Mouse (Mus musculus) hindbrain, embryonic 14.5 days (tissue): ENCODE results near the gene Fam76b. TPM values are rescaled to one million over a fixed set of nuclear protein-coding genes. Genes with fewer than 3 reads are reported as not detected.

ENCODE experiments used
- ATAC-seq: fragments of 200-750 bp; cut with Nextera tagmentation; 2 replicates; pipeline ENCODE4 v1.8.0; 2017; ENCODE audit warnings: moderate number of reproducible peaks, mild to moderate bottlenecking, moderate TSS enrichment, moderate library complexity; ENCODE audit not compliant: low FRiP score
- DNase-seq: peaks from one replicate; pipeline ENCODE4 v3.0.0-alpha.2; 2015; ENCODE audit warnings: low spot score
- H3K27ac ChIP-seq: fragments of 300-500 bp; sonication (generic); 2 replicates; pipeline ENCODE4 v1.5.1; 2014; ENCODE audit warnings: mild to moderate bottlenecking, moderate library complexity
- H3K27me3 ChIP-seq: fragments of 300-500 bp; sonication (generic); 2 replicates; pipeline ENCODE4 v1.6.1; 2014; ENCODE audit warnings: mild to moderate bottlenecking, low read length, mixed read lengths; ENCODE audit not compliant: control insufficient read depth, insufficient read depth
- H3K36me3 ChIP-seq: fragments of 300-500 bp; sonication (generic); replicated peaks from 2 replicates; pipeline ENCODE4 v1.6.1; 2014; ENCODE audit not compliant: control insufficient read depth, insufficient read depth
- H3K4me1 ChIP-seq: fragments of 300-500 bp; sonication (generic); replicated peaks from 2 replicates; pipeline ENCODE4 v1.6.1; 2014; ENCODE audit warnings: antibody characterized with exemption, low read length, mixed read lengths; ENCODE audit not compliant: control insufficient read depth, insufficient read depth
- H3K4me2 ChIP-seq: fragments of 300-500 bp; sonication (generic); replicated peaks from 2 replicates; pipeline ENCODE4 v1.6.1; 2014; ENCODE audit warnings: mild to moderate bottlenecking, moderate library complexity
- H3K4me3 ChIP-seq: fragments of 300-500 bp; sonication (generic); replicated peaks from 2 replicates; pipeline ENCODE4 v1.5.1; 2014; ENCODE audit warnings: mild to moderate bottlenecking, low read length
- H3K9ac ChIP-seq: fragments of 300-500 bp; sonication (generic); 2 replicates; pipeline ENCODE4 v1.6.1; 2014
- H3K9me3 ChIP-seq: fragments of 300-500 bp; sonication (generic); 2 replicates; pipeline ENCODE4 v1.6.1; 2016; ENCODE audit warnings: low read length; ENCODE audit not compliant: control insufficient read depth
- WGBS: fragments of 180-500 bp; shearing (Covaris S2); extraction: QIAGEN DNeasy Blood & Tissue Kit; methylation state at CpG from one replicate; pipeline ENCODE4 v1.1.7; 2014; 5-methylcytosine and 5-hydroxymethylcytosine counted together
- polyA plus RNA-seq: library from polyadenylated mRNA; unstranded; fragments of >200 nt; fragmentation: Nextera tagmentation; extraction: Ambion mirVana; gene quantifications from 2 replicates; pipeline ENCODE4 v1.2.1, GENCODE M21; 2014

Gene Fam76b
- polyA plus RNA-seq, 1 experiment from 2014 or later = 22.1 TPM

DNA sequence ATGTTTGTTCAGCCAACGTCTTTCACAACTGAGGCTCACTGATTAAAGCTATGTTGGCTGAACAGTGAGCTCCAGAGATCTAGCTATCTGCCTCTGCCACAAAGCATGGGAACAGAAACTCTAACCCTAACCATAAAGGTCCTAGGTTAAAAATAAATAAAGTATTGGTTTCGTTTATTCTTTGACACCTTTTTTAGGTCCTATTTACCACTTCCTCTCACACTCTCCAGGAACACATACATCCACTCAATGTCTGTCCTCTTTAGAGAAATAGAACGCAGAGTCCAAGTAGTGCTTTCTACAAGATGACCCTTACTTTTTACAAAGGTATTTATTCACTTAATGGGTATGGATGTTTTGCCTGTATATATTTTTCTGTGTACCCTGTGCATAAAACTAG, 6.7 kb upstream of the Fam76b start:
- H3K9ac ChIP-seq = no peak overlapping the region
- WGBS = over 99% methylated on average over 3 of the region's 3 CpGs

DNA sequence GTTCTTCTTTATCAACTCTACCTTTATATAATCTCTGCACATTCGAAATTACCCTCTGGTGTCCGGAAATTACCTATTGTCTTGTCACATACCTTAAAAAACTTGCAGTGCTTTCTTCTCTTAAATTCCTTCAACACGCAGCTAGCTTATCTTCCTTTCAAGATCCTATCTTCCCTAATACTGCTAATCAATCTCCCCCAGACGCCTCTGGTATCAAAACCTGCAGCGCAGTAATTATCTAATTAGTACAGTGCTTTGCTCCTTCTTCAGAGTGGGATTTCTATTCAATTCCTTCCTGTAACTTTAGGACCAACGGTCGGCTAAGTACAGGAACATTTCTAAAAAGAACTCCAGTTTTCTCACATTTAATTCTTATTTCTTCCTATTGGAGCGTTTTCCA, 1.6 kb upstream of the Fam76b start:
- WGBS = 9% methylated on average over 8 of the region's 8 CpGs
- DNase-seq (no peak), ATAC-seq (no peak)
- Histone ChIP-seq H3K4me3 (peak overlapping the region; percentile 92), H3K4me2 (peak overlapping the region; percentile 56), H3K4me1 (peaks cover 32% of the 10 kb centered on the region), H3K27me3 (no peaks in the 10 kb centered on the region), H3K36me3 (peaks cover 11% of the 10 kb centered on the region), H3K9ac (peak overlapping the region; percentile 86), H3K27ac (peak overlapping the region; percentile 97), H3K9me3 (no peaks in the 10 kb centered on the region)

More for the DNA sequence above, 6.7 kb upstream of the Fam76b start:
- H3K27me3 ChIP-seq = no peaks in the 10 kb centered on the region
- H3K36me3 ChIP-seq = peaks cover 51% of the 10 kb centered on the region
- no peak overlapping the region for H3K27ac ChIP-seq
- H3K9me3 ChIP-seq = no peaks in the 10 kb centered on the region
- no peak for DNase-seq
- no peak for ATAC-seq
- H3K4me2 ChIP-seq = no peak overlapping the region
- no peak overlapping the region for H3K4me3 ChIP-seq
- peaks cover 19% of the 10 kb centered on the region for H3K4me1 ChIP-seq

DNA sequence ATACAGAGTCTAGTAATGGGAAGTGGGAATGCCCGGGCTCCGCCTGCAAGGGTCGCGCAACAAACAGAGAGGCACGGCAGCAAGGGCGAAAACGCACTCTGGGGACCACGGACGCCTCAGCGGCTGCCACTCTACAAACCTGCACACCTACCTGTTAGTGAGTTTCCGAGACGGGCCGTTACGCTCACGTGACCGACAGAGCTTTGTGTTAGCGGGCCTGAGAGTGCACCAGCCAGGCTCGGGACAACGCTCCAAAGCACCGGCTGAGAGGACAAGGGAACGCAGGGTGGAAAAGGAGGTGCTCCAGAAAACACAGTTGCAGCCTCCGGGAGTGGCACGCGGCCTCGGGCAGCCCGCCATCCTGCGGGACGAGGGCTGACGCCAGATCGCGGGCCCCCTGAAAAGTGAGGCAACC, 1.1 kb upstream of the Fam76b start:
- Histone ChIP-seq H3K4me3 (peak overlapping the region; percentile 92), H3K9ac (peak overlapping the region; percentile 86), H3K27ac (peak overlapping the region; percentile 97), H3K27me3 (no peaks in the 10 kb centered on the region), H3K4me1 (peaks cover 32% of the 10 kb centered on the region), H3K9me3 (no peaks in the 10 kb centered on the region), H3K4me2 (peak overlapping the region; percentile 56), H3K36me3 (peaks cover 11% of the 10 kb centered on the region)
- WGBS = under 1% methylated on average over 31 of the region's 31 CpGs
- DNase-seq = peak; percentile 60
- 0 out of 2 replicates have a peak, but pooled peaks have one; percentile 2 for ATAC-seq

DNA sequence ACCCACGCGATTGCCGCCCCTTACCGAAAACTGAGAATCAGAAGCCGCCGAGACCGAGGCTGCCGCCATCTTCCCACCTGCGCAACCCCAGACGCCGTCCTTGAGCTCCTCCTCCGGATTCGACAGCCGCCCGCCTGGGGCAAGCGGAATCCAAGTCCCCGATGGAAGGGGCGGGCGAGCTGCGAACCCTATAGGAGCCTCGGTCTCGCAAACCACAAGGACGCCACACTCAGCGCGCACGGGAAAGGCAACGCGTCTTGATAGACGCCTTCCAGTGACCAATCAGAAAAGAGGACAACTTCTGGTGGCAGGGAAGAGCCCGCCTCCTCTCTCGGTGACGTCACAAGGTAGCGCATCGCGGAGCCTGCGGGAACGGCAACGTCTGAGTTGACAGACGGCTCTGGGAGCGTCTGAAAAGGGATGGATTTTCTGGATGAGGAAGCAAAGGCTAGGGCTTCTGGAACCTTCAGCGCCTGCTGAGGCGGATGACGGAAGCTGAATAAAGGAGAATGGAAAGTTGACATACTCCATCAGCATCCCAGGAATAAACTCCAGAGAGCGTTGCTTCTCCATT, 597 bp upstream of the Fam76b start, which contains the start of gene Cep57:
Cep57 (minus strand) TSS at position 276 of the 574 bp plus-strand sequence.
- peaks cover 16% of the 10 kb centered on the region for H3K36me3 ChIP-seq
- WGBS = under 1% methylated on average over 41 of the region's 44 CpGs
- H3K27me3 ChIP-seq = no peaks in the 10 kb centered on the region
- H3K4me3 ChIP-seq = peak within 1 kb of the TSS; percentile 92
- H3K9me3 ChIP-seq = no peaks in the 10 kb centered on the region
- peak within 1 kb of the TSS; percentile 86 for H3K9ac ChIP-seq
- peaks cover 32% of the 10 kb centered on the region for H3K4me1 ChIP-seq
- peak; percentile 93 for ATAC-seq
- H3K27ac ChIP-seq = peak within 1 kb of the TSS; percentile 97
- peak; percentile 99 for DNase-seq
- peak within 1 kb of the TSS; percentile 90 for H3K4me2 ChIP-seq

DNA sequence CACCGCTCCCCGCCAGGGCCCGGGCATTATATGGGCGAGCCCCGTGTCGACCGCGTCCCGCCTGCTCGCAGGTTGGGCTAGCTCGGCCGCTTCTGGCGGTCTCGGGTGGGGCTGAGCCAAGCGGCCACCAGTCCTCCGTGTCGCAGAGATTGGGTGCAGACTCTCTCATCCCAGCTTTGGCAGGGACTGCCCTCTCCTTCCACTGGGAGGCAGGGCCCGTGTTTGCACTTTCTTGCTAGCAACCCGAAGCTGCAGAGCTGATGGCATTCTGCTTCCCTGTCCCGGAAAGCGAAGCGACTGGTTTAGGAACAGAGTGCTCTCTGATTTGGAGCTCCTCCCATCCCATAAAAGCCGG, 548 bp downstream of the Fam76b start:
- Histone ChIP-seq H3K27ac (peak overlapping the region; percentile 96), H3K36me3 (peaks cover 27% of the 10 kb centered on the region), H3K4me2 (peak overlapping the region; percentile 90), H3K9me3 (no peaks in the 10 kb centered on the region), H3K4me3 (peak overlapping the region; percentile 92), H3K27me3 (no peaks in the 10 kb centered on the region), H3K9ac (peak overlapping the region; percentile 84), H3K4me1 (peaks cover 32% of the 10 kb centered on the region)
- ATAC-seq (peak; percentile 22; the same call in 1 of the 2 replicates), DNase-seq (peak; percentile 55)
- under 1% methylated on average over 23 of the region's 23 CpGs for WGBS

DNA sequence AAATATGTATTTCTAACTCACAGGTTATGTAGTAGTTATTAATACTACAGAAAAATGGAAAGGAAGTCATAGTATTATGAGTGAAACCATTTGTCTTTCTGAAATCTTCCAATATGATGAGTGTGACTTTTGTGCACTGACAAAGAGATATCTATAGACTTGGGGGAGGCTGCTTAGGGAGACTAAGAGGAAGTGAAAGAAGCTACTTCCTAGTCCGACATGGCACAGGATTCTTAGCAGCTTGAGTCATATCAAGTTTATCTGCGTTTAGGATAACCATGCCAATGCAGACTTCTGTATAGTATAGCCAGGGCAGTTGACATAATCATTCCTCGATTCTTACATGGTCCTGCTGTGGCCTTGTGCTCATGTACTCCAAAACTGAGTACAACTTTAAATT, 7.7 kb downstream of the Fam76b start:
- WGBS = 93% methylated on average over 3 of the region's 3 CpGs
- Histone ChIP-seq H3K9me3 (no peaks in the 10 kb centered on the region), H3K27ac (no peak overlapping the region), H3K4me1 (0 out of 2 replicates have a peak, but pooled peaks cover 3% of the 10 kb centered on the region), H3K4me3 (no peak overlapping the region), H3K36me3 (peaks cover 93% of the 10 kb centered on the region), H3K4me2 (no peak overlapping the region), H3K9ac (no peak overlapping the region), H3K27me3 (no peaks in the 10 kb centered on the region)
- DNase-seq (no peak), ATAC-seq (no peak)

DNA sequence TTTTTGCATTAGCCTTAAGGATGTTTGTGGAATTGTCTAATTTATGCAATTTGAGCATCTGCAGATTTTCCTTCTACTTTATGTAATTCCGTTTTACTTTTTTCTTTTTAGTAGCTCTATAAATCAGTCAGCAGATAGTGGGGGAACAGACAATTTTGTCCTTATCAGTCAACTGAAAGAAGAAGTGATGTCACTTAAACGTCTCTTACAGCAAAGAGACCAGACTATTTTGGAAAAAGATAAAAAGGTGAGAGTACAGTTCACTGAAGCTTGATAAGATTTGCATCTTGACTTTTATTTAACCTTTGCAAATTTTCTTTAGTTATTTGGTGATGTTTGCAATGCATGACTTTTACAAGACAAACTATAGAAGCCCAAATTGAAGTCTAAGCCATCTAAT, 9.2 kb downstream of the Fam76b start:
- H3K4me3 ChIP-seq = no peak overlapping the region
- 90% methylated on average over 2 of the region's 2 CpGs for WGBS
- no peaks in the 10 kb centered on the region for H3K27me3 ChIP-seq
- ATAC-seq (no peak), DNase-seq (no peak)
- no peaks in the 10 kb centered on the region for H3K9me3 ChIP-seq
- H3K36me3 ChIP-seq = peaks cover 94% of the 10 kb centered on the region
- no peak overlapping the region for H3K9ac ChIP-seq
- no peak overlapping the region for H3K4me2 ChIP-seq
- H3K4me1 ChIP-seq = 0 out of 2 replicates have a peak, but pooled peaks cover 3% of the 10 kb centered on the region
- no peak overlapping the region for H3K27ac ChIP-seq

DNA sequence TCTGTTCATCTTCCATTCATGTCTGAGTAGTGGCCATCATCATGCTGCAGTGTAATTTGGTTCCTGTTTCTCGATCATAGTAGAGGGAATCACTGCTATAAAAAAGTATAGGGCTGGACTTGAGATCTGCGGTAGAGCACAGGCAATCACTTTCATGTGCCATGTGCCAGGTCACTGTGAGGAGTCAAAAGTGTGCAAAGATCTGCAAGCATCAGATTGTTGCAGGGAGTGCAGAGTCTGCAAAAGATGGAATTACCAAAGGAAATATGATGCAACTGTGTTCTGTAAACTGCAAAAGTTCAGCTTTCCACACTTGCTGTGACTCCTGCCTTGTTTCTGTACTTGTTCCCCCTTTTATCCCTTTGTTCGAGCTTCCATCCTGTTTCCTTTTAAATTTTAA, 20.1 kb downstream of the Fam76b start:
- no peak for ATAC-seq

DNA sequence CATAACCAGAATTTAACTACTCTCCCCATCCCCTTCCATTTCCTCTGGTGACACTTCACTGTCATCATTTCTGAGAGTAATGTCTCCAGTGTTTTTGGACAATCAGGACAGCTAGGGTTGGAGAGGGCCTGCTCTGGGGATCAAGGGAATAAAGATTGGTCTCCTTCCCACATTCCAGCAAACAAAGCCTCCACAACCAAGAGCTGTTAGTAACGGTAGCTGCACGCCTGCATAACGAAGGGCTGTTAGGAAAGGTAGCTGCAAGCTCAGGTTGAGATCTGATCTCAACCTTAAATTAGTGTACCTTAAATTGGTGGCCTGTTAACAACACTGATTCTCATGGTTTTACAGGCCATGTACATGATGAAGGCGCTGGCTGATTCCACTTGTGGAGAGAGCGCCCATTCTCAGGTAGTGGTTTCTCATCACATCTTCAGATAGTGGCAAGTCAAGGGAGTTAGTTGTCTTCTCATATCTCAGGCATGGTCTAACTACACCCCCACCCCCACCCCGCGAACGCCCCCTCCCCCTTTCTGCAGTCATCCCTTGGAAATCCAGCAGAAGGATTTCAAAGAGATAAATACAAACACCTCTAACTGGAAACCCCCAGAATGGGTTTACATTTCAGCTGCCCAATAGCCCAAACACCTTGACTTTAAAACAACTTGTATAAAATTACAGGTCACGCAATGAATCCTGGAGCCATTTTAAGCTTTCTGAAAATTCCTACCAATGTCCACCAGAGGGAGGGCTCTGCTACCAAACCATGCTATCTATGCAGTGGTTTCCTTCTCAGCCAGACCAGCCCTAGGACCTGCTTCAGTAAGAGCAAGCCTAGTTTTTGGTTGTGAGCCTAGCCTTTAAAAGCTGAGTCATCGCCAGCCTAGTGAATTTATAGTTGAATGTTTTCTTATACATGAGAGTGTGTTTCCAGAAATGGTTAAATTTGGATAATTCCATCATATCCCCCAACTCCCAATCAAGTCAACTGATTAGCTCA, 21.3 kb downstream of the Fam76b start:
- DNase-seq (peak; percentile 82), ATAC-seq (peak; percentile 85)
- H3K4me1 ChIP-seq = no peaks in the 10 kb centered on the region
- H3K9ac ChIP-seq = no peak overlapping the region
- H3K27ac ChIP-seq = no peak overlapping the region
- no peak overlapping the region for H3K4me2 ChIP-seq
- no peaks in the 10 kb centered on the region for H3K9me3 ChIP-seq
- H3K4me3 ChIP-seq = no peak overlapping the region
- 82% methylated on average over 10 of the region's 10 CpGs for WGBS
- peaks cover 25% of the 10 kb centered on the region for H3K36me3 ChIP-seq
- H3K27me3 ChIP-seq = no peaks in the 10 kb centered on the region

More for the DNA sequence above, 20.1 kb downstream of the Fam76b start:
- Histone ChIP-seq H3K9me3 (no peaks in the 10 kb centered on the region), H3K27me3 (no peaks in the 10 kb centered on the region), H3K4me2 (no peak overlapping the region), H3K4me3 (no peak overlapping the region), H3K9ac (no peak overlapping the region), H3K36me3 (peaks cover 35% of the 10 kb centered on the region), H3K4me1 (no peaks in the 10 kb centered on the region), H3K27ac (no peak overlapping the region)
- 90% methylated on average over 3 of the region's 3 CpGs for WGBS
- no peak for DNase-seq
